Mouse (Mus musculus) heart, postnatal 0 days (tissue): ENCODE measurements around the gene Ric8b.

Experiments used
- CTCF ChIP-seq: IDR thresholded peaks from 2 replicates; pipeline ENCODE4 v1.5.1; 2016; ENCODE audit warnings: antibody characterized with exemption, control low read depth, low read depth
- EP300 ChIP-seq: IDR thresholded peaks from 2 replicates; pipeline ENCODE4 v1.6.1; 2016; ENCODE audit warnings: antibody characterized with exemption, low read depth

DNA sequence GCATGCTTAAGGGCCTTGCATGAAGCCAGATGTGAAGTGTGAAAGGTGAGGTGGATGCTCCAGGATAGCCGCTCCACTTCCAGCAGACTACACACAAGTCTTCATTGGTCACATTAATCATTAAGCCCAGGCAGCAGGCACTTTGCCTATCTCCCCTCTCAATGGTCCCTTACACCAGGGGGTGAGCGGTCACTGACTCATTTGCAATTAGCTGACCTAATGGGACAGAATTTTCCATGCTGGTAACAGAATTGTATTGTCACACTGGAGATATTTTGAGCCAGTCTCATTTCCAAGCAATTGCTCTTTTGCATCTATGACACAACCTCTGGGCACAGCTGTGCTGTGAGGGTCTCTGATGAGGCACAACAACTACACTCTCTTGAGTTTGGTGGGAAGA is 15.2 kb upstream of the Ric8b start:
- TF ChIP-seq CTCF (no peak), EP300 (no peak)
